Mouse (Mus musculus): ENCODE data around the gene Zic4. TPM values are rescaled to one million over a fixed set of nuclear protein-coding genes. Genes with fewer than 3 reads are reported as not detected.

The Zic4 gene
- total RNA-seq, 2 experiments from 2014 or later, result not detected

DNA sequence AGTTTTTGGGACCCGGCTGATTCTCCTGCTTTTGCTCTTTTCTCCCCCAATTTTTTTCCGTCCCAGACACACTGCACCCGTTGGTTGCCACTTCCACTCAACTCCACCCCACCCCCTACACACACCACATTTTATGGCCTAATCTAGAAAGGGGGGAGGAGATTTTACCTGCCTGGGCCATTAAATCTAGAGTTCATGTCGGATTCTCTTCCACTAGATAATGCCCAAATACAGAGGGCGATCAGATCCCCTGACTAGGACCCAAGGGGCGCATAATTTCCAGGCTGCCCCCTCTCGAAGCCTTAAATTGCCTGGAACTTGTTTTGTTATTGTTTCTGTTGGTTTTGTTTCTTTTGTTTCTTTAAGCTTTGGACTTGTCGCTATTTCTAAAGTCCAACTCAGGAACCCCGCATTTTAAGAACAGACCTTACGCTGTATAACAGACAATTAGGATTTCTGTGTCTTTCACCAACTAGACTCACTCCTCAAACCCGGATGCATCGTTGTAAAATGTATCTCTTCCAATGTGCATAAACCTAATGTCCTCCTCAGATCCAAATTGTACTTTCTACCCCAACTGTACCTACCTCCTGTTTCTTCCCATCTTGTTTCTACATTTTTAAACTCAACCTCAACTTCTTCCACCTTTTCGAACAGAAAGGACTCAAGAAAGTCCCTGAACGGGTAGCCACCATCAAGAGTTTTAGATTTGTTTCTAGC is 958 bp downstream of the Zic4 start:
- ATAC-seq (replicated peaks; ENCODE audit: poor library complexity), result no peak

GRCm38 (mm10) chr9:91363814-91364126 is 1.6 kb downstream of the Zic4 start:
- no peak for ATAC-seq (replicated peaks; ENCODE audit: poor library complexity)

- peak; percentile 53 for ATAC-seq (replicated peaks; ENCODE audit: poor library complexity)
Measured at GRCm38 (mm10) chr9:91364127-91364970, 2.1 kb downstream of the Zic4 start.

DNA sequence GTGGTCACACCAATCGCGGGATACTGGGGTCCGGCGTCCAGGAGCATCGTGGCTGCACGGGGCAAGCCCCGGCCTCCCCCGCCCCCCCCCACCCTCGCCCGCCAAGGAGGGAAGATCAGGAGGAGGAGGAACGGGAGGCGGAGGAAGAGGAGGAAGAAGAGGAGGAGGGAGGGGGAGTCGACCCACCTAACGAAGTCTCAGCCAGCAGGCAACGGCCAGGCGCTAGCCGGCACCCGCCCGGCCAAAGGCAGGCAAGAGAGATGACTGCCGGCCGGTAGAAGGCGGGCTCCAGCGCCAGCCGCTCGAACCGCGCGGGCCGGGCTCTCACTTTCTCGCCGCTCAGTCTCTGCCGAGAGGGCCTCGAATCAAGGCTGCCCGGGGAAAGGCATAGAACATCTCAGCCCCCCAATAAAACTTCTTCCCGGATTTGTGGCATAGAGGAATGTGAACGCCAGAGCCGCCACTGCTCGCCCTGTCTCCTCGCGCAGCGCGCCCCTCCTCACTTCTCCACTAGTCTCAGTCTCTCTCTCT is 2.8 kb downstream of the Zic4 start:
- ATAC-seq (replicated peaks; ENCODE audit: poor library complexity), result peak; percentile 17

DNA sequence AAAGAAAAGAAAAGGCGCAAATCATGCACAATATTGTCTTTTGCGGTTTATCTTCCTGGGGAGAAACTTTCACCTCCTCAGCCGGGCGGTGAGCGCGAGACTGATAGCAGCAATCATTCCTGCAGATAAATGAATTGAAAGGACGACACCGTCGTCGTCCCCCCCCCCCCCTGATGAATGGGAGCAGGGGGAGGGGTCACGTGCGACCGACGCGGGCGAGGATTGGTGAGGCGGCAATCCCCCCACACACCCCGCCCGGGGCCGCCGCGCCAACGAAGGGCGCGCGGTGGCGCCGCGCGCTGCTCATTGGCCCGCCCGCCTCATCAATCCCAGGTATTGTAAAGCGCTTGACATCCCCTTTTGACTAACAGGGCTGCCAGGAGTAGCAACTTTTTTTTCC is 3.5 kb downstream of the Zic4 start, which contains the start of gene Zic1:
Zic1 (minus strand) TSS at position 147 of the 400 bp plus-strand sequence.
- ATAC-seq (replicated peaks; ENCODE audit: poor library complexity), result no peak

- ATAC-seq (replicated peaks; ENCODE audit: poor library complexity), result no peak
Measured at GRCm38 (mm10) chr9:91366226-91366998, 4.2 kb downstream of the Zic4 start.

DNA sequence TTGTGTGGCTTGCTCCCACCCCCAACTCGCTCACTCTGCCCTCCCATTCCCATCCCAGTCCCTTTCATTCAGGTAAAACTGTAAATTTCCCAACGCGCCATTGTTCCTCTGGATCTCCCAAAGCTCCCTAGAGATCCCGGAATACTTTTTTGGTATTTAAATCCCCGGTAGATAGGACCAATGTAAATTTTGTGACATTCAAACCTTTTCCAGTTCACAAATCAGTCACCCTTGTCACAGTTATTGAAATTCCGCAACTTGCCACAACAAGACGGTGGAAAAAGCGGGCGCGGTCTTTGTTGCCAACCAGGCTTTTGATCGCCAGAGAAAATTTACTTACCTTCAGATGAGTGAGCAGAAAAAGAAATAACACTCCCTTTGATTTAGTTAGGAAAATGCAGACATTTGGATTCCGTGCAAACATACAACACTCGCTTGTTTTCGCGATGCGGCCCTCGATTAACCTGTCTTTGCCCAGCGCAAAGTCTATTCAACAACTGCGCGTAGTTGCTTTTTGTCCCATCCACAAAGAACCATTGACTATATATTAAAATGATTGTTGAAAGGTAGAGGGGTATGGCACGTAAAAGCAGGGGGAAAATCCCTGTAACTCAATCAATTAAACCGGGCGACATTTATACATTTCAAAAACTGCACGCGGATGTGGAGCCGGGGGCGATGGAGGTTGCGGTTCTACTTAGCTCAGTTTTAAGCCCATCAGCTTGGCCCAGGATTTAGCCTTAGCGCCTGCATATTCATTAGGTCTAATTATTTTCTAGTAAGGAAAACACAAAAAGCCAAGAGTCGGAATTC is 5.0 kb downstream of the Zic4 start:
- no peak for ATAC-seq (replicated peaks; ENCODE audit: poor library complexity)

GRCm38 (mm10) chr9:91368150-91368549 is 5.9 kb downstream of the Zic4 start:
- no peak for ATAC-seq (replicated peaks; ENCODE audit: poor library complexity)

GRCm38 (mm10) chr9:91368946-91369292 is 6.7 kb downstream of the Zic4 start:
- ATAC-seq (replicated peaks; ENCODE audit: poor library complexity), result no peak

- no peak for ATAC-seq (replicated peaks; ENCODE audit: poor library complexity)
Measured at GRCm38 (mm10) chr9:91369293-91369991, 7.2 kb downstream of the Zic4 start.

DNA sequence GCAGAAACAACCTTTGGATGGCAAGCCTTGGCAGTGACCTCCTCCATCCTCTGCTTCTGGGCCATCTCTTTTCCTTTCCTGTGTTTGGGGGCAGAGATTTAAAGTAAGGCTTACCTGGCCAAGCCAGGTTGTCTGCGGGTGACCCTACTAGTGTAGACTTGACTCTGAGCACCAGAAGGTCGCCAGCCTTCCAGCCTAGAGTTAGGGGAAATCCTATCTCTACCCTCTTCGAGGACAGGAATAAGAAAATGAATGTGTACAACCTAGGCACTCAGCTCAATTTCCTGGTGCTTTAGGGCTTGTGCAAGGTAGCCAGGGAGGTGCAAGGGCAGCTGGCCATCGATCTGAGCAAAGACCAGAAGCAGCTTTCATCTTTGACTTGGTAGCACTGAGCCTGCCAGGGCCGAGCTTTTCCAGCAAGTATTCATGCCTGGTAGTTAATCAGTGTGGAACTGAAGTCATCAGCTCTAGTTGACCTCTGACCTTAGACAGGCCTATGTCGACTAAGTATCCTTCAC is 8.0 kb downstream of the Zic4 start:
- no peak for ATAC-seq (replicated peaks; ENCODE audit: poor library complexity)

DNA sequence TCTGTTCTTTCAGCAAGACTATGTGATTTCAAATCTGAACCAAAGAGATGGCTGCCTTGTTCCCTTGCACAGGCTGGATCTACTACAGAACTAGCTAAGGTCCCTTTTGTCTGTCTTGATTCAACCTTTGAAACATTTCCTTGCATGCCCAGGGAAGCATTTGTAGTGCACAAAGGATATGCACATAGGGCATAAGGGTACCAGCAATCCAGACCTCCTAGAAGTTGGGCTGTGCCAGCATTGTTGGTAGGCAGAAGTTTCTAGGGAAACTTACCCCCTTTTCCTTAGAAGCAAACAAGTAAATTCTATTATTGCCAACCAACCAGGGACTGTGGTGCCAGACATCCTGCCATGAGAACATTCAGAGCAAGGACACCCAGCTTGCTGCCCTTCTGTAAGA is 8.8 kb downstream of the Zic4 start:
- no peak for ATAC-seq (replicated peaks; ENCODE audit: poor library complexity)

DNA sequence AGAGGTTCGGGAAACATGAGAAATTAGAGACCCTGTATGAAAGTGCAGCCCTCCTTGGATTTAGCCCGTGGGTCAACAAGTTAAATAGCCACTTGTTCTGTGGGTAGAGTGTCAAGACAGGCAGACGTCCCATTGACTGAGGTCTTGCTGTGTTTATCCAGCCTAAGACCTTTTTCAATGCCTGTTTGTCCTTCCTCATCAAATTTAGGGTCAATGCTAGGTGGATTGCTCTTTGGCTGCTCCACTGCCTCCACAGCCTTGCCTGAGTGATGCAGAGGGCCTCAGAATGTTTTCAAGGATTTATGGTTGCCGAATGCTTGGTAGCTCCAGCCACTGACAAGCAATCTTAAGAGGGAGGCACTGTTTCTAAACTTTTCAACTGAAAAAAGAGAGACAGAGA is 9.4 kb downstream of the Zic4 start:
- no peak for ATAC-seq (replicated peaks; ENCODE audit: poor library complexity)

GRCm38 (mm10) chr9:91373811-91374575 is 11.8 kb downstream of the Zic4 start:
- no peak for ATAC-seq (replicated peaks; ENCODE audit: poor library complexity)

DNA sequence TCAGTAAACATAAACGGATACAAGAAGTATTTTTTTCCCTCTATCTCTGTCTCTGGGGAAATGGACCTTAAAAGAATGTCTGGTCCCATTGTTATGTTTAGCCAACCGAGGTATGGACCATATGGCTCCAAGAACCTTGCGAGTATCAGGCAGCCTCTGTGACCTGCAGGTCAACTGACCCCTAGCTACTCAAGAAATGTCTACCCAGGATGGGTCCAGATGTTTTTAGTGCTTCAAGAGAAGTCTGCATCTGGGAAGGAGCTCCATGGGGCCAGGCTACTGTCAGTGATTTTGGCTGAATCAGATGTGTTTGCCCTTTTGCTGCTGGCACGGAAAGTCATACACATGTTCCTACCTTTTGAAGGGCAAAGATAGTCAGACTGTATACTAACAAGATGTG is 12.5 kb downstream of the Zic4 start:
- ATAC-seq (replicated peaks; ENCODE audit: poor library complexity), result no peak

DNA sequence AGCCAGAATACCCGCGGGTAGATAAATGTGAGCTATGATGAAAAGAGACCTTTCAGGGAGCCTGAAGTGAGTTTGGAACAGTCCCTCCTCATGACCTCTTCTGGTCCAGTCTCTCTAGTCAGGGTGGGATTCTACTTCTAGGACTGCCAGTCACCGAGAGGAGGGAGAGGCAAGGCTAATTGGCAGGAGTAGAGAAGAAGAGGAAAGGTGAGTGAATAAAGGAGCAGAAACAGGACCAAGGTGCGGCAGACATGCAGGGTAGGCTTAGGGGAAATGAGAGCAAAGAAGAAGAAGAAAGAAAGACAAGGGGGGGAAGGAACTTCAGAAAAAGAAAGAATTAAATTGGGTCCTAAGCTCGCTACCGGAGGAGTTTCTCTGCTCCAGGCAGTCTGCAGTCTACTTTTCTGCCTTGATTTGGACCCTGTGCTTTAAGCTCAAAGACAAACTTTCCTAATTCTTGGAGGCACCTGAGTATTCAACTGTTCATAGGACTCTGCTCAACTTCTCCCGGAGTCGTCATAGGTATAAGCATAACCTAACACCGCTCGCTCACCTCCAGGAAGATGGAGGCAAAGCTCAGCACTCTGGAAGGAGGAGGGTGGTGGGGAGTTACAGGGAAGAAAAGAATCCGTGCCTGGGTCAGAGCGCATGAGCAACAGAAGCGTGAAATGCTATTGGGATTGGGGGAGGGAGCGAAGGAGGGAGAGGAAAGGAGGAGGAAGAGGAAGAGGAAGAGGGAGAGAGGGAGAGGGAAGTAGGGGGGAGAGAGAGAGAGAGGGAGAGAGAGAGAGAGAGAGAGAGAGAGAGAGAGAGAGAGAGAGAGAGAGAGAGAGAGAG is 15.0 kb downstream of the Zic4 start:
- ATAC-seq (replicated peaks; ENCODE audit: poor library complexity), result no peak

DNA sequence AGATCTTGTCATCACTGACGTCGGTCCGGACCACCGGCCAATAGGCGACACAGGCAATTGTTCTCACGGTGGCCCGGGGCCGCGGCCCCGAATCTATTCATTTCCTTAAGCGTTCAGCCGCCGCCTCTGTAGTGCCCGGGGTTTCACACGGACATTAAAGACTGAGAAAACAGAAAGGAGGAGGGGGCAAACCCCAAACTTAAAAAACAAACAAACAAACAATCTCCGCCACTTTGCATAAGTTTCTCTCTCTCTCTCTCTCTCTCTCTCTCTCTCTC is 15.6 kb downstream of the Zic4 start:
- ATAC-seq (replicated peaks; ENCODE audit: poor library complexity), result no peak

All from megakaryocyte progenitor cell, adult 5-6 weeks (primary cell).